Mouse (Mus musculus) C2C12 (cell line): ENCODE measurements around the gene Tnfsfm13.

Experiments
- CTCF ChIP-seq: IDR thresholded peaks from one replicate; pipeline ENCODE4 v1.5.1; 2011; ENCODE audit not compliant: control insufficient read depth, insufficient read depth, insufficient read length
- MAX ChIP-seq: IDR thresholded peaks from one replicate; pipeline ENCODE4 v1.6.1; 2011; ENCODE audit warnings: mild to moderate bottlenecking, control low read depth
- MYOG ChIP-seq: IDR thresholded peaks from one replicate; pipeline ENCODE4 v1.6.1; 2011; ENCODE audit not compliant: control insufficient read depth, insufficient read length; ENCODE audit errors: extremely low read depth
- USF1 ChIP-seq: IDR thresholded peaks from one replicate; pipeline ENCODE4 v1.6.1; 2011; ENCODE audit warnings: low read depth, mild to moderate bottlenecking, control low read depth, moderate library complexity

GRCm38 (mm10) chr11:69706775-69707479 lies 11.0 kb upstream of the Tnfsfm13 start:
- no peak for TF ChIP-seq CTCF
- TF ChIP-seq MYOG: no peak
- no peak for TF ChIP-seq MAX
- TF ChIP-seq USF1: no peak
